Mouse (Mus musculus) stomach, embryonic 15.5 days (tissue): ENCODE measurements around the gene Shd. TPM values are rescaled to one million over a fixed set of nuclear protein-coding genes. Genes with fewer than 3 reads are reported as not detected.

ENCODE experiments used
- ATAC-seq: fragments of 200-750 bp; cut with Nextera tagmentation; 2 replicates; pipeline ENCODE4 v1.8.0; 2017; ENCODE audit warnings: low read depth, moderate number of reproducible peaks, moderate TSS enrichment; ENCODE audit not compliant: insufficient read depth, low FRiP score
- H3K27ac ChIP-seq: fragments of 300-500 bp; sonication (generic); 2 replicates; pipeline ENCODE4 v1.5.1; 2015; ENCODE audit warnings: mild to moderate bottlenecking, inconsistent platforms
- H3K27me3 ChIP-seq: fragments of 300-500 bp; sonication (generic); replicated peaks from 2 replicates; pipeline ENCODE4 v1.6.1; 2015; ENCODE audit warnings: inconsistent platforms
- H3K36me3 ChIP-seq: fragments of 300-500 bp; sonication (generic); 2 replicates; pipeline ENCODE4 v1.6.1; 2015; ENCODE audit warnings: inconsistent platforms
- H3K4me1 ChIP-seq: fragments of 300-500 bp; sonication (generic); 2 replicates; pipeline ENCODE4 v1.6.1; 2015; ENCODE audit warnings: inconsistent platforms
- H3K4me2 ChIP-seq: fragments of 300-500 bp; sonication (generic); 2 replicates; pipeline ENCODE4 v1.6.1; 2015; ENCODE audit warnings: mild to moderate bottlenecking, inconsistent platforms
- H3K4me3 ChIP-seq: fragments of 300-500 bp; sonication (generic); replicated peaks from 2 replicates; pipeline ENCODE4 v1.5.1; 2015; ENCODE audit warnings: inconsistent platforms
- H3K9ac ChIP-seq: fragments of 300-500 bp; sonication (generic); 2 replicates; pipeline ENCODE4 v1.6.1; 2015; ENCODE audit warnings: inconsistent platforms
- H3K9me3 ChIP-seq: fragments of 300-500 bp; sonication (generic); 2 replicates; pipeline ENCODE4 v1.6.1; 2016; ENCODE audit warnings: inconsistent platforms
- WGBS: fragments of 180-500 bp; shearing (Covaris S2); methylation state at CpG from one replicate; pipeline ENCODE4 v1.1.7; 2015; 5-methylcytosine and 5-hydroxymethylcytosine counted together
- polyA plus RNA-seq: library from polyadenylated mRNA; unstranded; fragments of >200 nt; fragmentation: Nextera tagmentation; extraction: Ambion mirVana; gene quantifications from 2 replicates; pipeline ENCODE4 v1.2.1, GENCODE M21; 2015

The Shd gene
- polyA plus RNA-seq, 1 experiment from 2014 or later: 11.1 TPM

GRCm38 (mm10) chr17:56022131-56022988, 52.1 kb downstream of the Shd start:
- H3K9me3 ChIP-seq: no peaks in the 10 kb centered on the region
- no peak for ATAC-seq
- no peaks in the 10 kb centered on the region for H3K27me3 ChIP-seq
- no peak overlapping the region for H3K9ac ChIP-seq
- peaks cover 23% of the 10 kb centered on the region for H3K36me3 ChIP-seq
- no peak overlapping the region for H3K27ac ChIP-seq
- no peak overlapping the region for H3K4me2 ChIP-seq
- H3K4me1 ChIP-seq: 0 out of 2 replicates have a peak, but pooled peaks cover 8% of the 10 kb centered on the region
- H3K4me3 ChIP-seq: no peak overlapping the region
- WGBS: 79% methylated on average over 2 of the region's 2 CpGs

DNA sequence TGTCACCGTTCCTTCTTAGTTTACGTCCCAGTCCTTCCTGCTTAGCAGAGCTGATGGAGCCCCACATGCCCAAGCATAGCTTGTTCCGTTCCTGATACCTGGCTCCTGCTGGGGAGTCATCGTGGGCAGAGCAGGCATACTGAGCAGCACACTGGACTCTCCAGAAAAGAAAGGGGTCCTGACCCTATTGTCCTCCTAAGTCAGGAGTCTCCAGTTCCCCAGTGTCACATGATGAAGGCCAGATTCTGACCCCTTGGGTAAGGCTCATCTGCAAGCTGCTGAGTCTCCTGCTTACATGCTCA, 52.7 kb downstream of the Shd start:
- H3K9me3 ChIP-seq: no peaks in the 10 kb centered on the region
- H3K36me3 ChIP-seq: peaks cover 17% of the 10 kb centered on the region
- H3K9ac ChIP-seq: no peak overlapping the region
- H3K4me3 ChIP-seq: no peak overlapping the region
- H3K4me1 ChIP-seq: 0 out of 2 replicates have a peak, but pooled peaks cover 8% of the 10 kb centered on the region
- no peaks in the 10 kb centered on the region for H3K27me3 ChIP-seq
- 81% methylated on average over 4 of the region's 4 CpGs for WGBS
- no peak for ATAC-seq
- no peak overlapping the region for H3K27ac ChIP-seq
- H3K4me2 ChIP-seq: no peak overlapping the region

DNA sequence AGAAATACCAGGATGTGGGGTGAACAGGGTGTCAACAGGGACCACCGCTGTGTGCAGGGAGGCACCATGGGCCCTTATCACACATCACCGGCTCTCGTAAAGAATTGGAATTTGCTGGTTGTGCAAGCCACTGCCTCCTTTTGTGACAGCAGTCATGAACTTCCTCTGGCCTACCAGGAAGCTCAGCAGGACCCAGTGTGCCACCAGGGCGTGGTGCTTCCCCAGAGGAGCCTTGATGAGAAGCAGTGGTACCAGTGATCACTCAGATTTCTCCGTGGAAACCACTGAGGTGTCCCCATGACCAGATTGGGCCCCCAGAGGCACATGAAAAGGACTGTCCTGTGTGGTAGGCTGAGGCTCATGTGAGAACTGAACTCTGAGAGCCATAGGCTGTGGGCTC, 53.1 kb downstream of the Shd start:
- 78% methylated on average over 5 of the region's 5 CpGs for WGBS
- Histone ChIP-seq H3K27me3 (no peaks in the 10 kb centered on the region), H3K9ac (no peak overlapping the region), H3K4me2 (no peak overlapping the region), H3K9me3 (no peaks in the 10 kb centered on the region), H3K4me3 (no peak overlapping the region), H3K4me1 (0 out of 2 replicates have a peak, but pooled peaks cover 8% of the 10 kb centered on the region), H3K36me3 (peaks cover 13% of the 10 kb centered on the region), H3K27ac (peak overlapping the region; percentile 12; the same call in 1 of the 2 replicates)
- ATAC-seq: no peak; the same call in 1 of the 2 replicates

GRCm38 (mm10) chr17:56024476-56024875, 54.2 kb downstream of the Shd start:
- 0 out of 2 replicates have a peak, but pooled peaks cover 8% of the 10 kb centered on the region for H3K4me1 ChIP-seq
- no peak overlapping the region; the same call in 1 of the 2 replicates for H3K27ac ChIP-seq
- H3K27me3 ChIP-seq: no peaks in the 10 kb centered on the region
- no peak for ATAC-seq
- H3K4me2 ChIP-seq: no peak overlapping the region
- 55% methylated on average over 2 of the region's 2 CpGs for WGBS
- no peak overlapping the region for H3K9ac ChIP-seq
- H3K9me3 ChIP-seq: no peaks in the 10 kb centered on the region
- H3K4me3 ChIP-seq: no peak overlapping the region
- 0 out of 2 replicates have a peak, but pooled peaks cover 7% of the 10 kb centered on the region for H3K36me3 ChIP-seq

- 71% methylated on average over 5 of the region's 5 CpGs for WGBS
- H3K9me3 ChIP-seq: no peaks in the 10 kb centered on the region
- no peak overlapping the region for H3K27ac ChIP-seq
- no peaks in the 10 kb centered on the region for H3K27me3 ChIP-seq
- no peak for ATAC-seq
- 0 out of 2 replicates have a peak, but pooled peaks cover 8% of the 10 kb centered on the region for H3K36me3 ChIP-seq
- H3K4me2 ChIP-seq: no peak overlapping the region
- no peak overlapping the region for H3K9ac ChIP-seq
- H3K4me1 ChIP-seq: 0 out of 2 replicates have a peak, but pooled peaks cover 8% of the 10 kb centered on the region
- H3K4me3 ChIP-seq: no peak overlapping the region
These were observed 54.7 kb downstream of the Shd start for GRCm38 (mm10) chr17:56024931-56025330.

Other genes with a start within 250 kb of the Shd start
- gene Adgre4, start 220.5 kb upstream of the Shd start, polyA plus RNA-seq: 1.0 and 1.1 TPM in 2 replicates
- 9.4 and 9.9 TPM in 2 replicates for gene Zfp119a, start 91.5 kb upstream of the Shd start, polyA plus RNA-seq
- 14.0 and 15.1 TPM in 2 replicates for gene Zfp959, start 78.4 kb upstream of the Shd start, polyA plus RNA-seq
- gene Zfp119b, start 21.0 kb upstream of the Shd start, polyA plus RNA-seq: 6.1 and 6.9 TPM in 2 replicates
- gene Ebi3, start 17.8 kb upstream of the Shd start, polyA plus RNA-seq: 4.1 TPM in 2 replicates
- 22.0 and 24.8 TPM in 2 replicates for gene Yju2, start 11.4 kb upstream of the Shd start, polyA plus RNA-seq
- 9.8 and 11.7 TPM in 2 replicates for gene Fsd1, start 16.0 kb downstream of the Shd start, polyA plus RNA-seq
- gene Stap2, start 35.1 kb downstream of the Shd start, polyA plus RNA-seq: 28.0 and 30.9 TPM in 2 replicates
- 89.7 and 91.8 TPM in 2 replicates for gene Mpnd, start 35.2 kb downstream of the Shd start, polyA plus RNA-seq
- 136 and 142 TPM in 2 replicates for gene Sh3gl1, start 66.2 kb downstream of the Shd start, polyA plus RNA-seq
- 21.7 and 22.4 TPM in 2 replicates for gene Chaf1a, start 70.0 kb downstream of the Shd start, polyA plus RNA-seq
- gene Ubxn6, start 104.6 kb downstream of the Shd start, polyA plus RNA-seq: 32.8 and 36.0 TPM in 2 replicates
- gene Hdgfl2, start 109.2 kb downstream of the Shd start, polyA plus RNA-seq: 99.9 and 103 TPM in 2 replicates
- gene Plin4, start 139.3 kb downstream of the Shd start, polyA plus RNA-seq: 0.36 TPM in 2 replicates
- 0.42 and 0.59 TPM in 2 replicates for gene Plin5, start 147.1 kb downstream of the Shd start, polyA plus RNA-seq
- 0.52 and 1.6 TPM in 2 replicates for gene Lrg1, start 151.5 kb downstream of the Shd start, polyA plus RNA-seq
- 1.3 and 1.4 TPM in 2 replicates for gene Sema6b, start 169.9 kb downstream of the Shd start, polyA plus RNA-seq
- gene Tnfaip8l1, start 192.0 kb downstream of the Shd start, polyA plus RNA-seq: 13.2 and 14.8 TPM in 2 replicates
- 112 and 113 TPM in 2 replicates for gene Mydgf, start 213.5 kb downstream of the Shd start, polyA plus RNA-seq
- 33.2 and 37.5 TPM in 2 replicates for gene Dpp9, start 248.4 kb downstream of the Shd start, polyA plus RNA-seq